Mouse (Mus musculus) frontal cortex, postnatal 14 days (tissue): ENCODE results near the gene Styk1.
"Not testable (repeated sequence)": the region's sequence is repeated elsewhere in the genome, so short reads cannot be mapped to it uniquely, and the experiment has no call there.

Experiments
- DNase-seq, 2 experiments: peaks; one replicate each; pipeline ENCODE4 v3.0.0; 2022; ENCODE audit warnings: low spot score in 2 of 2

The Styk1 gene

DNA sequence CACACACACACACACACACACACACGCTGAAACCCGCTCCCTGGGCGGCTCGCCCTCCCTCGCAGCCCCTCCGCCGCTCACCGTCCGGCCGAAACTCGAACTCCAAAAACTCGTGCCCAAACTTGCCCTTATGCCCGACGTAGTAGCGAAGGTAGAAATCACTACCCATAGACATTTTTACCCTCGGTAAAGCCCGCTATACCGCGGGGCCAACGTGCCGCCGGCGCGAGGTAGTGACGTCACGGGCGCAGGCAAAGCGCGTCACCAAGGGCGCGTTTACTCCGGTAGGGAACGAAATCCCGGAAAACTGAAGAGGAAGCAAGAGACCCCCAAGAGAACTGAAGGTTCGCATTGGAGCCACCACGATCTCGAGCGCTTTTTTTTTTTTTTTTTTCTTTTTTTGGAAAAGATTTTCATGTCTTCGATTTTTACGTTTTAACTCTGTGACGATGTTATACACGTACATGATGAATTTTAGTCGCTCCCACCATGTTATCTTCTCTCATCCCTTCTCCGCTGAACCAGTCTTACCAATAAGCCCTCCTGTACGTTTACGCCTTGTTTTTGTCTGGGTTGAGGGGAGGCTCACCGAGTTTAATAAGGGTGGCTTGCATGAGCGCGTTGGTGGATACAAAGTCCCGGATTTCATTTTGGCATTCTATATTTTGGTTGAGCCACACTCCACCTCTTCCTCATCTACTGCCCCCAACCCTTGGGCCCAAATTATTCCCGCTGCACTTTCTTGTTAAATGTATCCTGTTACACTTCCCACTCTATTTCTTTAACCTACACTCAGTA, 60.2 kb downstream of the Styk1 start, which contains the start of gene Magohb:
Gene Magohb (minus strand): TSS at position 254 of the 798 bp plus-strand sequence.
- peak; percentile 69 to 81 for DNase-seq

DNA sequence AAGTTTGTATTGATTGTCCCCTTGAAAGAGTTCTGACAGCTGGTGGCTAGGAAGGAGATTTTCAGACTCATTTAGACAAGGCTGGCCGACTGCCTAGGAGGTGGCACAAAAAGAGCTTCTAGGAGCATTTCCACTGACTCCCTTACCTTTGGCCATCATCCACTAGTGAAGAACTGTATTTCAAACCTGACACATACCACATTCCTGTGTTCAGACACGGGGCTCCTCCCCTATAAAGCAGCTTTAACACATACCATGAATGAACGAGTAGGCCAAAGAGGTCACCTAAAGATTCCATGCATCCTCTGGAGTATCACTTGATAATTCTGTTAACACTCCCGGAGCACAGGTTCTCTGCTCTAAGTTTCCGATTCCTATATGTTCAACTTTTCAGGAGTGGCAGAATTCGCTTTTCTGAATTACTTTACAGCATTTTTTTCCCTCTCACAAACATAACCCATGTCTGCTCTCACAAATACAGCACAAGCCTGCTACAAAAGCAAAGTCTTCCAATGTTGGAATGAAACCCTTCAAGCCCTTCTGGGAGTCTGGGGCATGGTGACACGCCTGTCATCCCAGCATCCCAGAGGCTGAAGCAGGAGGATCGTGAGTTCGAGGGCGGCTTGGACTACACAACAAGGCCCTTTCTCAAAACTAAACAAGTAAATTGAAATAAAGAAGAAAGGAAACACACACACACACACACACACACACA, 61.0 kb downstream of the Styk1 start:
- DNase-seq = no peak

DNA sequence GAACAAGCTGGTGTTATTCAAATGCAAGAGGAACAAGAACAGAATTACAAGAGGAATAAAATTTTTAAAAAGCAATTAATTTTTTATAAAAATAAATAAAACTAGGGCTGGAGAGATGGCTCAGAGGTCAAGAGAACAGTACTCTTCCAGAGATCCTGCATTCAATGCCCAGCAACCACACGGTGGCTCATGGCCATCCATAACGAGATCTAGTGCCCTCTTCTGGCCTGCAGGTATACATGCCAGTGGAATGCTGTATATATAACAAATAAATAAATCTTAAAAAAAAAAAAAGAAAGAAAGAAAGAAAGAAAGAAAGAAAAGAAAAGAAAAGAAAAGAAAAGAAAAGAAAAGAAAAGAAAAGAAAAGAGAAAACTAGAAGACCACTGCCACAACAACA, 63.0 kb downstream of the Styk1 start:
- peak in 1 of 2 experiments; percentile 6 for DNase-seq

DNA sequence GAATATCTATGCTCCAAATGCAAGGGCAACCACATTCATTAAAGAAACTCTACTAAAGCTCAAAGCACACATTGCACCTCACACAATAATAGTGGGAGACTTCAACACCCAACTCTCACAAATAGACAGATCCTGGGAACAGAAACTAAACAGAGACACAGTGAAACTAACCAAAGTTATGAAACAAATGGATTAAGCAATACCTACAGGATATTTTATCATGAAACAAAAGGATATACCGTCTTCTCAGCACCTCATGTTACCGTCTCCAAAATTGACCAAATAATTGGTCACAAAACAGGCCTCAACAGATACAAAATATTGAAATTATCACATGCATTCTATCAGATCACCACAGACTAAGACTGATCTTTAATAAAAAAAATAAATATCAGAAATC, 75.2 kb downstream of the Styk1 start:
- not testable (repeated sequence) for DNase-seq

GRCm38 (mm10) chr6:131276659-131277058, 76.7 kb downstream of the Styk1 start:
- DNase-seq = no peak

- no peak for DNase-seq
Measured at GRCm38 (mm10) chr6:131272311-131272710, 81.1 kb downstream of the Styk1 start.

GRCm38 (mm10) chr6:131270312-131270711, 83.1 kb downstream of the Styk1 start:
- no peak for DNase-seq

DNA sequence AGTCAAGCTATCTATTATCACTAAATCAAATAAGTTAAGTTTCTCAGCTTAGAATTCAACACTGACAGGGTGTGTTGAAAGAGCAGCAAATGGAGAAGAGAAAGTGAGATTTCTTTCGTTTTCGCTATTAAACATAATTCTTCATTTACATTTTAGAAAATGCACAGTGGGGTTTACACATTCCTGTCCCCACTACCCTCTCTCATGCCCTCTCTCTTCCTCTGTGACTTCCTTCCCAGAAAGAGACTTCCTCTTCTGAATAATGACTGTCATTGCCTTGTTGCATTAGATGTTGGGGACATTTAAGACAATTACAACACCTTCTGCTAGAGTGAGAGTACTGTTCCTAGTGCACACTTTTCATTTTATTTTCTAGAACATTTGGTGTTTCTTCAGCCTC, 83.8 kb downstream of the Styk1 start:
- DNase-seq = no peak

GRCm38 (mm10) chr6:131264175-131264574, 89.2 kb downstream of the Styk1 start:
- no peak for DNase-seq

GRCm38 (mm10) chr6:131262778-131263177, 90.6 kb downstream of the Styk1 start:
- no peak for DNase-seq

DNA sequence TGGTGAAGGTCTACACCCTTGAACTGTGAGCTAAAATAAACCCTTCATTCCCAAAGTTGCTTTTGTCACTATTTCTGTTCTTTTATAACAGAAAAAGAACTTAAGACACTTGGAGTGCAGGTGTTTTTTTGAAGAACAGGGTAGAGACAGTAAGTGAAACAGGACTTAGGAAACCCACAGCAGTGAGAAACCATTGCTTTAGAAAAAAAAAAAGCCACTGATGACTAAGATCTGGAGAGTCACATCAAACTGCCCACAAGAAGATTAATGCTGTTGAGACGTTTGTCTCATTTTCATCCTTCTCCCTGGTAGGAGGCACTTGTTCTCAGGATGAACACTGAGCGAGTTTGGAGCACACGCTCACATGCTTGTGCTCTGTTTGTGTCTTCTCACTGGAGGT, 91.4 kb downstream of the Styk1 start:
- no peak for DNase-seq
